9 mouse cellular contexts compared by ENCODE assay signal in genomic region chr19:10449708-10450107, GRCm38 (mm10). TPM values are rescaled to one million over a fixed set of nuclear protein-coding genes. Genes with fewer than 3 reads are reported as not detected.
DNase-seq lines count a peak whose midpoint lies in the region; ATAC-seq and TF ChIP-seq lines count a peak whose summit lies in the region.
"Had no signal": no experiment of that assay in that cellular context is flagged by ENCODE, and none has a peak within 500 bp of the region (broad histone marks: within the 10 kb centered on the region; RNA-seq: fewer than 3 reads in every experiment).

No protein-coding gene starts in this region.

- TF ChIP-seq CTCF in liver, postnatal 0 days (IDR thresholded peaks at IDR 0.05; ENCODE audit: low read depth), result peak; percentile 96

- no peak overlapping the region for H3K9ac ChIP-seq in heart, embryonic 16.5 days (ENCODE audit: low read length)
- H3K9ac ChIP-seq in liver, postnatal 0 days (replicated peaks), result no peak overlapping the region
- no peak overlapping the region for H3K9ac ChIP-seq in neural tube, embryonic 15.5 days (replicated peaks)
- H3K9ac ChIP-seq: heart, embryonic 13.5 days had no signal

- no peaks in the 10 kb centered on the region for H3K9me3 ChIP-seq in heart, embryonic 16.5 days (replicated peaks; ENCODE audit: control insufficient read depth, low read length)
- no peaks in the 10 kb centered on the region; the same call in 1 of the 2 replicates for H3K9me3 ChIP-seq in liver, postnatal 0 days (ENCODE audit: low read length)
- no peaks in the 10 kb centered on the region for H3K9me3 ChIP-seq in neural tube, embryonic 15.5 days (replicated peaks)
- H3K9me3 ChIP-seq: heart, embryonic 13.5 days had no signal

- no peaks in the 10 kb centered on the region for H3K36me3 ChIP-seq in heart, embryonic 16.5 days (ENCODE audit: control insufficient read depth, insufficient read depth)
- H3K36me3 ChIP-seq in liver, postnatal 0 days (replicated peaks; ENCODE audit: insufficient read depth, low read length), result no peaks in the 10 kb centered on the region
- H3K36me3 ChIP-seq in neural tube, embryonic 15.5 days, result peaks cover 35% of the 10 kb centered on the region
- H3K36me3 ChIP-seq: heart, embryonic 13.5 days had no signal

- ATAC-seq in heart, embryonic 16.5 days (replicated peaks; ENCODE audit: extremely low read depth, insufficient read depth, low FRiP score), result peak; percentile 38; the same call in 1 of the 2 replicates
- ATAC-seq in liver, postnatal 0 days, result no peak
- peak; percentile 40 for ATAC-seq in neural tube, embryonic 15.5 days (ENCODE audit: low FRiP score)

- no peak overlapping the region for H3K4me3 ChIP-seq in heart, embryonic 16.5 days (ENCODE audit: low read length)
- H3K4me3 ChIP-seq in liver, postnatal 0 days (ENCODE audit: low read depth, low read length), result no peak overlapping the region
- H3K4me3 ChIP-seq in neural tube, embryonic 15.5 days (replicated peaks), result no peak overlapping the region
- H3K4me3 ChIP-seq: heart, embryonic 13.5 days had no signal

- no peak overlapping the region for H3K4me2 ChIP-seq in heart, embryonic 16.5 days (ENCODE audit: low read depth, low read length)
- no peak overlapping the region for H3K4me2 ChIP-seq in liver, postnatal 0 days (ENCODE audit: low read depth, low read length)
- H3K4me2 ChIP-seq in neural tube, embryonic 15.5 days, result no peak overlapping the region
- H3K4me2 ChIP-seq: heart, embryonic 13.5 days had no signal

- H3K27me3 ChIP-seq in heart, embryonic 16.5 days (ENCODE audit: control insufficient read depth, insufficient read depth, low read length), result peaks cover 38% of the 10 kb centered on the region
- H3K27me3 ChIP-seq in liver, postnatal 0 days (ENCODE audit: insufficient read depth, low read length), result peaks cover 17% of the 10 kb centered on the region
- peaks cover 9% of the 10 kb centered on the region for H3K27me3 ChIP-seq in neural tube, embryonic 15.5 days (replicated peaks)

- TF ChIP-seq EP300 in liver, postnatal 0 days (IDR thresholded peaks at IDR 0.05; ENCODE audit: low read depth), result no peak

- H3K27ac ChIP-seq in heart, embryonic 16.5 days (ENCODE audit: low read length), result no peak overlapping the region
- H3K27ac ChIP-seq in liver, postnatal 0 days (ENCODE audit: low read depth), result no peak overlapping the region
- H3K27ac ChIP-seq in neural tube, embryonic 15.5 days (replicated peaks), result no peak overlapping the region
- H3K27ac ChIP-seq: heart, embryonic 13.5 days had no signal

- DNase-seq in CD4-positive, CD25-positive, alpha-beta regulatory T cell, adult 2 months (ENCODE audit: low read depth, low spot score), result peak; percentile 81
- peak; percentile 80 for DNase-seq in ZHBTc4 (ENCODE audit: low read depth, low spot score)
- peak; percentile 78 for DNase-seq in embryo, embryonic 11.5 days (ENCODE audit: low read depth, low spot score)
- DNase-seq in kidney, postnatal 14 days, result peak; percentile 82
- peak; percentile 69 for DNase-seq in liver, postnatal 0 days
- DNase-seq in thymus, postnatal 14 days, result peak; percentile 64

- no peaks in the 10 kb centered on the region for H3K4me1 ChIP-seq in heart, embryonic 16.5 days (ENCODE audit: control insufficient read depth, insufficient read depth, low read length)
- no peaks in the 10 kb centered on the region for H3K4me1 ChIP-seq in liver, postnatal 0 days (ENCODE audit: insufficient read depth)
- no peaks in the 10 kb centered on the region for H3K4me1 ChIP-seq in neural tube, embryonic 15.5 days
- H3K4me1 ChIP-seq: heart, embryonic 13.5 days had no signal

- WGBS in heart, embryonic 16.5 days, result 5% methylated on average over 3 of the region's 3 CpGs
- 8% methylated on average over 3 of the region's 3 CpGs for WGBS in liver, postnatal 0 days (ENCODE audit: insufficient replicate concordance)
- 5% methylated on average over 3 of the region's 3 CpGs for WGBS in neural tube, embryonic 15.5 days

RNA-seq across cellular contexts. Expression of gene Lrrc10b, which starts 7.6 kb away (rescaled TPM):
- 0.21 and 0.31 TPM in 2 replicates for polyA plus RNA-seq in heart, embryonic 16.5 days (2015; fragmentation: Nextera tagmentation; extraction: Ambion mirVana)
- 0.05 TPM in 1 of 2 replicates, not detected in the other for polyA plus RNA-seq in liver, postnatal 0 days (2015; fragmentation: Nextera tagmentation; extraction: Ambion mirVana)
- 1.1 and 1.3 TPM in 2 replicates for polyA plus RNA-seq in neural tube, embryonic 15.5 days (2015; fragmentation: Nextera tagmentation; extraction: Ambion mirVana)

RNA-seq across cellular contexts. Expression of gene Ppp1r32, which starts 33.0 kb away (rescaled TPM):
- polyA plus RNA-seq in heart, embryonic 16.5 days (2015; fragmentation: Nextera tagmentation; extraction: Ambion mirVana), result 0.13 and 1.00 TPM in 2 replicates
- 0.11 and 0.15 TPM in 2 replicates for polyA plus RNA-seq in liver, postnatal 0 days (2015; fragmentation: Nextera tagmentation; extraction: Ambion mirVana)
- polyA plus RNA-seq in neural tube, embryonic 15.5 days (2015; fragmentation: Nextera tagmentation; extraction: Ambion mirVana), result 0.79 and 1.2 TPM in 2 replicates
